Mouse (Mus musculus) c-Kit-negative CD71-positive TER-119-positive erythroid progenitor cells, embryonic 14.5 days (primary cell): ENCODE measurements around the gene Spsb1.

Experiments used
- DNase-seq: peaks from one replicate; pipeline ENCODE4 v3.0.0-alpha.2; 2013; ENCODE audit warnings: low read depth, low spot score

Gene Spsb1

GRCm38 (mm10) chr4:149952201-149952600, 2.6 kb downstream of the Spsb1 start:
- no peak for DNase-seq

GRCm38 (mm10) chr4:149951201-149951600, 3.6 kb downstream of the Spsb1 start:
- no peak for DNase-seq

- DNase-seq, result no peak
Observed at GRCm38 (mm10) chr4:149949691-149950090, 5.2 kb downstream of the Spsb1 start.

GRCm38 (mm10) chr4:149948119-149948518, 6.7 kb downstream of the Spsb1 start:
- no peak for DNase-seq

- no peak for DNase-seq
Observed at GRCm38 (mm10) chr4:149947396-149947795, 7.4 kb downstream of the Spsb1 start.

GRCm38 (mm10) chr4:149945194-149945593, 9.6 kb downstream of the Spsb1 start:
- no peak for DNase-seq

GRCm38 (mm10) chr4:149944214-149944613, 10.6 kb downstream of the Spsb1 start:
- DNase-seq, result no peak

- DNase-seq, result no peak
Observed at GRCm38 (mm10) chr4:149942831-149943741, 11.8 kb downstream of the Spsb1 start.

GRCm38 (mm10) chr4:149941067-149941755, 13.6 kb downstream of the Spsb1 start:
- no peak for DNase-seq

GRCm38 (mm10) chr4:149938701-149939100, 16.1 kb downstream of the Spsb1 start:
- DNase-seq, result no peak

GRCm38 (mm10) chr4:149936921-149937320, 17.9 kb downstream of the Spsb1 start:
- no peak for DNase-seq

- no peak for DNase-seq
Observed at GRCm38 (mm10) chr4:149935470-149935869, 19.4 kb downstream of the Spsb1 start.

- DNase-seq, result no peak
Observed at GRCm38 (mm10) chr4:149933519-149934245, 21.2 kb downstream of the Spsb1 start.

- no peak for DNase-seq
Observed at GRCm38 (mm10) chr4:149933025-149933424, 21.8 kb downstream of the Spsb1 start.

- DNase-seq, result no peak
Observed at GRCm38 (mm10) chr4:149932108-149932815, 22.6 kb downstream of the Spsb1 start.

GRCm38 (mm10) chr4:149930755-149931154, 24.1 kb downstream of the Spsb1 start:
- no peak for DNase-seq

GRCm38 (mm10) chr4:149923014-149923413, 31.8 kb downstream of the Spsb1 start:
- no peak for DNase-seq

GRCm38 (mm10) chr4:149922121-149922718, 32.6 kb downstream of the Spsb1 start:
- no peak for DNase-seq

- DNase-seq, result no peak
Observed at GRCm38 (mm10) chr4:149920886-149921285, 34.0 kb downstream of the Spsb1 start.

GRCm38 (mm10) chr4:149918455-149919070, 36.3 kb downstream of the Spsb1 start:
- DNase-seq, result no peak

GRCm38 (mm10) chr4:149916831-149917230, 38.0 kb downstream of the Spsb1 start:
- DNase-seq, result no peak
